Mouse (Mus musculus) CH12.LX (cell line): ENCODE results near the gene Rita1.

Source experiments
- CHD1 ChIP-seq: IDR thresholded peaks from 2 replicates; pipeline ENCODE4 v1.6.1; 2012; ENCODE audit warnings: low read depth, low read length, improper control_type of control experiment, inconsistent platforms
- CTCF ChIP-seq, 2 experiments: IDR thresholded peaks in 1 of 2; conservative IDR thresholded peaks in 1 of 2; 2 replicates each; pipeline ENCODE4 v1.5.1; 2011 to 2012; ENCODE audit warnings: low read depth in 2 of 2, low read length in 2 of 2, improper control_type of control experiment in 1 of 2, inconsistent platforms in 1 of 2, mild to moderate bottlenecking in 1 of 2, moderate library complexity in 1 of 2
- ZNF384 ChIP-seq: IDR thresholded peaks from 2 replicates; pipeline ENCODE4 v1.6.1; 2012; ENCODE audit warnings: low read depth, low read length, improper control_type of control experiment, inconsistent platforms

GRCm38 (mm10) chr5:120586741-120587615, 25.4 kb downstream of the Rita1 start:
- TF ChIP-seq CTCF (conservative IDR thresholded peaks at IDR 0.05 in 1 of 2, IDR thresholded peaks at IDR 0.05 in 1 of 2; ENCODE audit: low read depth in 2 of 2, low read length in 2 of 2) (no peak), ZNF384 (no peak), CHD1 (no peak)
